Mouse (Mus musculus) liver (tissue): ENCODE measurements around the gene Tmem255b.

ENCODE experiments used
- DNase-seq: peaks from one replicate; pipeline ENCODE4 v3.0.0-alpha.2; 2020; ENCODE audit warnings: mixed read lengths

Gene Tmem255b

GRCm38 (mm10) chr8:13493011-13493410, 58.0 kb downstream of the Tmem255b start:
- no peak for DNase-seq

DNA sequence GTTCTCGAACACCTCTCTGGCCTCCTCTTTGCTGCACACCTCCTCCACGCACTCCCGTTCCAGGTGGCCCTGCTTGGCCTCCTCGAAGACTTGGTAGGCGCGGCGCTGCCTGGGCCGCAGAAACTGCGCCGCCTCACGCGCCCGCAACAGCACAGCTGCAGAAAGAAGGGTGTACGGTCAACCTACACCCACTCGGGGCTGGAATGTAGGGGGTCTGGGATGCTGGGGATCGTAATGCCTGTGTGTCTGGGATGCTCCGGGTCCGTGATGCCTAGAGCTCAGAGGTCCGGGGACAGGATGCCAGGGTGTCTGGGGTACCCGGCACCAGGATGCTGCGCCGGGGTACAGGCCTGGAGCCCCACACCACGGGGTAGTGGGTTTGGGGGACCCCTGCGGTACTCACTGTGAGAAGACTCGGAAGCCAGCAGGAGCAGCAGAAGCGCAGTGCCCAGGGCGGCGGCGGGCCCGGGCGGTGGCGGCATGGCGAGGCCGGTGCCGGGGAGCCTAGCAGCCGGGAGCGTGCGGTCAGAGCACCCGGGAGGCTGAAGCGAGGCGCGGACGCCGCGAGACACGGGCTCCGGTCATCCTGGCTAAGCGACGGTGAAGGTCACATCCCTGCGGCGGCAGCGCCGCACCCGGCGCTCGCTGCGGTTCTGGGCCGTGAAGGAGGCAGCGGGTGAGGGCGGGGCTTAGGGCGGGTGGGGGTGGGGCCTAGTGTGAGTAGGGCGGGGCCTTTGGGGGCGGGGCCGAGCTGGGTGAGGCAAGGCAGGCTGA, 59.1 kb downstream of the Tmem255b start, which contains the start of gene Gas6:
Gene Gas6, minus strand, starts transcription at position 633 of the 774 bp plus-strand sequence.
- peak; percentile 70 for DNase-seq

DNA sequence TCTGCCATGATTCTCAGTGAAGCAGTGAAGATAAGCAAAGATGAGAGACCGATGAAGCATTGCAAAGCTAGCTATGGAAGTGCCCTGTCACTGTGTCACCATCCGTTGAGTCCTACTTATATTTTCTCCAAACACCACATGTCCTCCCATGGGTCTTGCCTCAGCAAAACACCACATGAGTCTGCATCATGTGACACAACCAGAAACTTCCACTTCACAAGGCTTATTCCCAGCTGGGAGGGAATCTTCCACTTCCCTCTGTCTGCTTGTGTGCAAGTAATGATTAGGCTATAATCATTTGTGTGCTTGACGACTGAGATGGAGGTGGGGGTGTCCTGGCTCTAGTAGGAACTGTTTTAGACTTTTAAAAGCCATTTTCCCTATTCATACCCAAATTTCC, 66.2 kb downstream of the Tmem255b start:
- no peak for DNase-seq

- DNase-seq, result no peak
Observed at GRCm38 (mm10) chr8:13503936-13504606, 69.1 kb downstream of the Tmem255b start.

- no peak for DNase-seq
Observed at GRCm38 (mm10) chr8:13504894-13505674, 70.1 kb downstream of the Tmem255b start.

GRCm38 (mm10) chr8:13506849-13507248, 71.9 kb downstream of the Tmem255b start:
- DNase-seq, result peak; percentile 19

DNA sequence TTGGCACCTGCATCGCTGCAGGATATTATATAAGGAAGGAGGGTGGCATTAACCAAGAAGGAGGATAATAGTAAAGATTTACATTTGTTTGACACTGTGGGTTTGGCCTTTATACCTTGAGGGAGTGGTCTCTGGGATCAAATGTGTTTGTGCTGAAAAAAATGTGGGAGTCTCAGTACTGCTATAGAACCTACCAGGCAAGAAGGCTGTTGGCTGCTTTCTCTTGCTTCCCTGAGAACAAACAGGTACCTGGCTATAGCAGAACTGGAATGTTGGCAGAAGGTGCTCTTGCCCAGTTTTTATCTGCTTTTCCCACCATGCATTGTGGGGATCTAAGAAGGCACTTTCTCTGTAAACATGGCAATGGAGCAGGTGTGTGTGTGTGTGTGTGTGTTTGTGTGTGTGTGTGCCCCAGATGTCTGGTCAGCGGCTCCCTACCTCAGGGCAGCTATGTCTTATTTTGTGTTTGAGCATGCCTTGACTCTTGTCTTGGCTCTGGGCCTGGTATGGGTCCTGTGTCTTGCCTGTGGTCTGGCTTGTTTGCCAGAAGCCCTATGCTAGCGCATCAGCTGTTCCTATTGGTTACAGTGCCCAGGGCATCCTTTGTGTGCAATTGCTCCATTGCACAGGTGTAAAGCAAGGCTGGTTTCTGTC, 72.4 kb downstream of the Tmem255b start:
- DNase-seq, result no peak

- DNase-seq, result no peak
Observed at GRCm38 (mm10) chr8:13512016-13512415, 77.0 kb downstream of the Tmem255b start.

GRCm38 (mm10) chr8:13512677-13513076, 77.7 kb downstream of the Tmem255b start:
- no peak for DNase-seq

DNA sequence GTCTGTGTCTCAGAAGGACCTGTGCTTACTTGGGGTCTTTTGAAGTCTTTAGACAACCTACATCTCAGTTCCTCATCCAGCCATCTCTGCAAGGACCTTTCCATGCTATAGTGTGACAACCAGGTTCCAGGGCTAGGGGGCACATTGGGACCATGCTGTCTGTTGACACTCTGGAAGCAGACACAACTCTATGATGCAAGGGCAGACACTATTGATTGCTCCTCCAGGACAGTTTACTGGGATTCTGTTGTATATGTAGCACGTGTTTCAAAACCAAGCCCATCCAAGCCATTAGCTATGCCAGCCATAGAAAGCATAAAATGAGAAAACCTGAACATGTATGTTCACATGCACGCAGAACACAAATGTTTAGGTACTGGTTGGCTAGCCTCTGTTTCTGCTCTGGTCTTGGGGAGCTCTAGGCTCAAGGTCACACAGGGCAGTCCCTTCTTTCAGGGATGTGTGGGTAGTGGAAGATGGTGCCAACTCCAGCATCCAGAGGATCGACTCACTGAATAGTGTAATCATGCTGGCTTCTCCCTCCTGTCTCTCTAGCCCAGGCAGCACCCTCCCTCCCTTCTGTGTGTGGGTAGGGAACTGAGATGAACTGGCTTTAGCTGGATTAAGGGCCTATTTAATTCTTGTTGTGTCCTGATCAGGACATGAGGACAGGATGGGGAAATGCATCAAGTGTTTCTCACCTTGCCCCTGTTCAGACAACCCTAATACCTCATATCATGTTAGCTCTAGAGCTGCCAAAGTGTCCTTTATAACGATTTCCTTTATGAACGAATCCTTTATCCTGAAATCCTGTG, 78.8 kb downstream of the Tmem255b start:
- DNase-seq, result no peak

DNA sequence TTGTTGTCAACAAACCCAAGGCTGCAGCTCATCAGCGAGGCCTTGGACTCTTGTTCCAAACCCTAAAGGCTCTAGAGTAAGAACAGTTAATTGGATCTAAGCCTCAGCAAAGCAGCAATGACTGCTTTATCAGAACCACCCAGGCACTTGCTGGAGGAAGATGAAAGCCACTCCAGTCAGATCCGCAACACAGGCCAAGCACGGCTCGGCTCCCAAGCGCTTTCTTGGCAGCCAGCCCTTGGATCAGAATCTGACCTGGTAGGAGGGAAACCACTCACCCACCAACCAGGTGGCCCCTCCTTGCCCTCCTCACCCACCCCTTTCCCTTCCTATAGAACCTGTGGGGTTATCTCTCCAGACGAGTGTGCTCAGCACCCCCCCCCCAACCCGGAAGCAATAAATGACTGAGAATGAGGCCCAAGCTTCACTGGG, 81.0 kb downstream of the Tmem255b start:
- DNase-seq, result no peak

GRCm38 (mm10) chr8:13516728-13517127, 81.7 kb downstream of the Tmem255b start:
- DNase-seq, result no peak

DNA sequence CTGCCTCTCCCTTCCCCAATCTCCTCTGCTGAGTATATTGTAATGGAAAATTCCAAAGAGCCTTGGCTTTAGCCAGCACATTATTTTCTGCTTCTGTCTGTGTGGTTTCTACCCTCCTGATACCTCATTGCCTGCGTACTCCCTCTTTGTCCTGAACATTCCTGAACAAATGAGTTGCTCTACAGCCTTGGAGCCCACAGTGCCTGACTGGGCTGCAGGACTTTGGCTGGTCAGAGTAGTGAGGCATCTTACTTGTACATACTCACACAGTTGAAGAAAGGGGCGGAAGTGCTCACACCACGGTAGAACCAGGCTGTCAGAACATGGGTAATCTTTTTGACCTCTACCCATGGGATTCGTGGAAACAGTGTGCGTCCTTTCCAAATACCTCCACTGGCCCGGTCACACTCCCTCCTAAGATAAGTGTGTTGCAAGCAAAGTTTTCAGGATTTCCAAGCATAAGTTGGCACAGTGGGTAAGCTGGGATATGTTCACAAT, 82.3 kb downstream of the Tmem255b start:
- no peak for DNase-seq
